In genomic region chr9:92568798-92569197, GRCm38 (mm10) we compare ENCODE assay signal across 22 mouse cellular contexts.
"Had no signal": no experiment of that assay in that cellular context is flagged by ENCODE, and none has a peak within 500 bp of the region (broad histone marks: within the 10 kb centered on the region; RNA-seq: fewer than 3 reads in every experiment).

No protein-coding gene starts in this region.

- H3K36me3 ChIP-seq: heart, embryonic 13.5 days; heart, embryonic 15.5 days; hindbrain, embryonic 13.5 days; hindbrain, embryonic 15.5 days; kidney, embryonic 15.5 days; limb, embryonic 15.5 days; liver, embryonic 12.5 days had no signal

- H3K4me2 ChIP-seq: heart, embryonic 11.5 days; heart, embryonic 13.5 days; heart, embryonic 15.5 days; hindbrain, embryonic 13.5 days; hindbrain, embryonic 15.5 days; kidney, embryonic 15.5 days; limb, embryonic 13.5 days; limb, embryonic 15.5 days; liver, embryonic 12.5 days had no signal

- H3K27me3 ChIP-seq: heart, embryonic 13.5 days; heart, embryonic 15.5 days; hindbrain, embryonic 13.5 days; hindbrain, embryonic 15.5 days; kidney, embryonic 15.5 days; limb, embryonic 13.5 days; limb, embryonic 15.5 days; liver, embryonic 12.5 days had no signal

- H3K4me3 ChIP-seq: heart, adult 2 months; heart, embryonic 13.5 days; heart, embryonic 15.5 days; hindbrain, embryonic 13.5 days; hindbrain, embryonic 15.5 days; kidney, embryonic 15.5 days; limb, embryonic 13.5 days; limb, embryonic 15.5 days; liver, embryonic 12.5 days had no signal

- DNase-seq: gastrocnemius, postnatal 14 days; gastrocnemius, postnatal 36 days; heart, adult 2 months; heart, postnatal 14 days; heart, postnatal 36 days; kidney, adult 11 months; kidney, adult 2 months; kidney, adult 9 months; kidney, postnatal 14 days; kidney, postnatal 36 days; layer of hippocampus, adult 9-11 months; layer of hippocampus, postnatal 36 days; left cerebral cortex, postnatal 4 days had no signal
